Mouse (Mus musculus) G1E (cell line): ENCODE data around the gene Dyrk1a. TPM values are rescaled to one million over a fixed set of nuclear protein-coding genes. Genes with fewer than 3 reads are reported as not detected.

Experiments
- ATAC-seq: 2 replicates; pipeline ENCODE4 v1.8.0; 2016; ENCODE audit warnings: mild to moderate bottlenecking; ENCODE audit not compliant: insufficient number of reproducible peaks, poor library complexity, low FRiP score, severe bottlenecking; ENCODE audit errors: extremely low read depth
- DNase-seq: peaks from one replicate; pipeline ENCODE4 v3.0.0; 2012; ENCODE audit warnings: low spot score
- H3K27me3 ChIP-seq: 2 replicates; pipeline ENCODE4 v1.6.1; 2012; ENCODE audit warnings: mild to moderate bottlenecking, low read length, inconsistent platforms; ENCODE audit not compliant: insufficient read depth
- H3K36me3 ChIP-seq: replicated peaks from 2 replicates; pipeline ENCODE3; 2012; ENCODE audit warnings: mild to moderate bottlenecking, inconsistent platforms
- H3K4me1 ChIP-seq: 2 replicates; pipeline ENCODE4 v1.6.1; 2012; ENCODE audit warnings: low read depth, low read length, inconsistent platforms, mixed read lengths; ENCODE audit not compliant: insufficient read depth
- H3K4me3 ChIP-seq: 2 replicates; pipeline ENCODE4 v1.5.1; 2012; ENCODE audit warnings: low read depth, mild to moderate bottlenecking, inconsistent platforms, low read length, moderate library complexity, mixed read lengths
- H3K9me3 ChIP-seq: replicated peaks from 2 replicates; pipeline ENCODE4 v1.6.1; 2012; ENCODE audit warnings: inconsistent platforms
- CTCF ChIP-seq: IDR thresholded peaks from 2 replicates; pipeline ENCODE4 v1.5.1; 2012; ENCODE audit warnings: low read depth, low read length, inconsistent platforms, mixed read lengths
- GATA1 ChIP-seq: IDR thresholded peaks from 2 replicates; pipeline ENCODE4 v1.6.1; 2012; ENCODE audit warnings: borderline replicate concordance, low read length, inconsistent platforms, mixed read lengths
- GATA2 ChIP-seq: IDR thresholded peaks from 2 replicates; pipeline ENCODE4 v1.6.1; 2012; ENCODE audit warnings: low read depth, low read length, inconsistent platforms, borderline replicate concordance
- POLR2AphosphoS5 ChIP-seq: IDR thresholded peaks from 2 replicates; pipeline ENCODE4 v1.6.1; 2012; ENCODE audit warnings: low read depth, low read length, inconsistent platforms; ENCODE audit not compliant: insufficient replicate concordance
- TAL1 ChIP-seq: conservative IDR thresholded peaks from 2 replicates; pipeline ENCODE4 v1.6.1; 2012; ENCODE audit warnings: low read depth, low read length, inconsistent platforms, mixed read lengths
- polyA plus RNA-seq: library from polyadenylated mRNA; stranded (reverse); fragments of >175 nt; gene quantifications from 2 replicates; pipeline ENCODE4 v1.2.3, GENCODE M21; 2012
- total RNA-seq, 2 experiments: library from RNA; stranded (forward) in 1 of 2; stranded (reverse) in 1 of 2; fragments of 200-1000 nt in 1 of 2; fragments of >200 nt in 1 of 2; fragmentation: Nextera tagmentation in 1 of 2; gene quantifications; 2 replicates each; pipeline ENCODE4 v1.2.3; 2014 to 2017

Gene Dyrk1a
- total and polyA plus RNA-seq, 3 experiments = 14.5 to 106 (median 67.3) TPM

DNA sequence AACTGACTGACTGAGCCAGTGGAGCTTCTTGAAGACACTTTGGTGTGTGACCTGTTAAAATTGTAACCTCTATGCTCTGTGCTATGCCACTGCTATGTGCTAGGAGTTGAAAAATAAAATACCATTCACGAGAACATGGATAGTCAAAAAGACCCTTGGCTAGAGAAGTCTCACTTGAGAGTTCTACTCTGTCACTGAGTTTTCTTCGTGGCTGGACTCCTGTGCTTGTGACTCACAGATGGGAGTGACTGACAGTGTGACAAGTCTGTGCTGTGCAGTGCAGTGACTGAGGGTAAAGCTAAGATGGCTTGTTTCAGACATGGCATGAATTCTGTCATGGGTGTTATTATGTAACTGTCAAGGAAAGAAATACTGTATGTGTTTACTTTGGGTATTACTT is 2.6 kb downstream of the Dyrk1a start:
- Histone ChIP-seq H3K4me1 (peaks cover 58% of the 10 kb centered on the region), H3K9me3 (no peaks in the 10 kb centered on the region), H3K36me3 (peaks cover 37% of the 10 kb centered on the region), H3K4me3 (no peak overlapping the region; the same call in 1 of the 2 replicates), H3K27me3 (no peaks in the 10 kb centered on the region)
- DNase-seq = no peak
- ATAC-seq = no peak
- TF ChIP-seq GATA2 = no peak
- no peak for TF ChIP-seq GATA1
- no peak for TF ChIP-seq POLR2AphosphoS5
- TF ChIP-seq CTCF = no peak
- no peak for TF ChIP-seq TAL1

DNA sequence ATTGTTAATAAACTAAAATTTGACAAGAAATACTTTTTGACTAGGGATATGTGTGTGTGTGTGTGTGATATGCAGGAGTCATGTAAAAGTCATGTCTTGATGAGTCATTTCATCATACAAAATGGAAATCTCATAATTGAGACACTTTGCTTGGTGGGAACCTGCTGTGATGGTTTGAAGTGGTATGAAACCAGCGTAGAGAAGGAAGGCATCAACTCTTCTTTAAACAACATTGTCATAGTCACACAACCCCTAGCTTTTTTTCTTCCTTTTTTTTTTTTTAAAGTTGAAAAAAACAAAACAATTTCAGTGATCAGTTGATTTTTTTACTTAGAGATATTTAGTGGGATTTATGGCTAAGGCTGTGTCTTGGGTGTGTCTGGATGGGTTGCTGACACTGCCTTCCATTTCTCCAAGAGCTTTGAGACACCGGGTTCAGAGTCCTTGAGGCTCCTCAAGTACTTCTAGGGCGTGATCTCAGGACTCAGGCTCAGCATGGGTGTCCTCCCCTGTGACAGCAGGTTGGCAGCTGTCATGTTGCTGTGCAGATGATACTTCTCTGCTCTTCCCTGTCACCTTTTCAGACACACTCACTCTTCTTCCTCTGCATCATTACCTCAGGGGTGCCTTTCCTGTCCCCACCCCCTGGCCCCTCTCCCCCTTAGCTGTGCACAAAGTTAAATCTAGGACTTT is 4.4 kb downstream of the Dyrk1a start:
- ATAC-seq = no peak
- no peaks in the 10 kb centered on the region for H3K9me3 ChIP-seq
- no peak overlapping the region for H3K4me3 ChIP-seq
- H3K27me3 ChIP-seq = no peaks in the 10 kb centered on the region
- DNase-seq = no peak
- H3K36me3 ChIP-seq = peaks cover 48% of the 10 kb centered on the region
- no peak for TF ChIP-seq GATA1
- TF ChIP-seq TAL1 = no peak
- no peak for TF ChIP-seq GATA2
- peaks cover 67% of the 10 kb centered on the region for H3K4me1 ChIP-seq

DNA sequence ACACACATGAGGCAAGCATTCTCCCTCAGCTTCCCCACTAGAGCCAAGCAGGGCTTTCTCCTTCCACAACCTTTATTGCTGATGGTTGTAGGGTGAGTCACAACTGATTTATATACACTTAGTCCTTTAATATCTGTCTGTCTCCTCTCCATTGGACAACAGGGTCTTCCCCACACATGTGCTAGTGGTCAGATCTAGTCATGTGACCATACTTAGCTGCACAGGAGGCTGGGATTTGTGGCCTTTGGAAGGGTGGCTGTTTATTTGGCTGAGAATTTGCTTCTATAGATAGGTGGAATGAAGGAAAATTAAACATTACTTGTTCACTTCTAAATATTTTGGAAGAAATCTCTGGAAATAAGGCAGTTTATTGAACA is 4.9 kb downstream of the Dyrk1a start:
- peaks cover 73% of the 10 kb centered on the region for H3K4me1 ChIP-seq
- ATAC-seq (no peak), DNase-seq (no peak)
- no peaks in the 10 kb centered on the region for H3K9me3 ChIP-seq
- H3K36me3 ChIP-seq = peaks cover 53% of the 10 kb centered on the region
- TF ChIP-seq GATA2 (no peak), POLR2AphosphoS5 (no peak), CTCF (no peak), TAL1 (no peak), GATA1 (no peak)
- no peak overlapping the region for H3K4me3 ChIP-seq
- H3K27me3 ChIP-seq = no peaks in the 10 kb centered on the region

DNA sequence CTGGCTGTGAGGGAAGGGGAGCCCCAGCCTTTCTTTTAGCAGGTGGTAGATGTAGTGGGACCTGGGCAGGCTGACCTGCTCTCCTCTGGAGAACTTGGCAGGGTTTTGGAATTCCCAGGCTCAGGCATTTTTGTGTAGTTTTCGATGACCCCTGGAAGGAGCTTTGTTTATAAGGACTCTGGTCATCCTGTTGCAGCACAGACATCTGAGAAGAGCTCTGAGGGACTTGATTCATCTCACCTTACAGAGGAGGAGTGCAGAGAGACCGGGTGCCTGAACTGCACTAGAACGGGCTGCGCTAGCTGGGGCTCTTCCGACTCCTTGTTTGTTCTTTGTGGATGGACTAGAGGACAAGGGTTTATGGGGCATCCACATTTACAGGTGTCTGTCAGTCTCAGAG is 5.9 kb downstream of the Dyrk1a start:
- ATAC-seq (no peak), DNase-seq (no peak)
- no peaks in the 10 kb centered on the region for H3K9me3 ChIP-seq
- H3K27me3 ChIP-seq = no peaks in the 10 kb centered on the region
- no peak for TF ChIP-seq POLR2AphosphoS5
- TF ChIP-seq GATA1 = no peak
- TF ChIP-seq TAL1 = no peak
- TF ChIP-seq CTCF = no peak
- no peak for TF ChIP-seq GATA2
- H3K4me3 ChIP-seq = no peak overlapping the region
- peaks cover 80% of the 10 kb centered on the region for H3K4me1 ChIP-seq
- H3K36me3 ChIP-seq = peaks cover 59% of the 10 kb centered on the region

DNA sequence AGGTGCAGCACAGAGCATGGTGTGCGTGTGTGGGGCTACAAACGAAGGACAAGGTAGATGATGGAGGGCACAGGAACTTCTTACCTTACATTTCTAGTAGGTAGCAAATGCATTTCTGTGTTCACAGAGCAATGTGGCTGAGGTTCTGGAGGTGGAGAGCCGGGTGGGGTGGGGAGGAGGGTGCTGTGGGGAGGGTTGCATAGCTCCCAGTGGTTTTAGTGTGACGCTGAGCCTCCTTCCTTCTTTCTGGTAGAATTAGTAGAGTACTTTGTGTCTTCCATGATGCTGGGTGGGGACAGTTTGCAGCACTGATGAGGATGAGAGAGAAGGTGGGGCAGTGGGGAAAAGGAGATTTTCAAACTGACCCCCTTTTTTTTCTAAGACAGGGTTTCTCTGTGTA is 9.5 kb downstream of the Dyrk1a start:
- Histone ChIP-seq H3K4me1 (peaks cover 72% of the 10 kb centered on the region), H3K36me3 (peaks cover 64% of the 10 kb centered on the region), H3K4me3 (no peak overlapping the region), H3K9me3 (no peaks in the 10 kb centered on the region), H3K27me3 (no peaks in the 10 kb centered on the region)
- TF ChIP-seq GATA1 (no peak), POLR2AphosphoS5 (no peak), TAL1 (no peak), GATA2 (no peak), CTCF (no peak)
- no peak for ATAC-seq
- no peak for DNase-seq

DNA sequence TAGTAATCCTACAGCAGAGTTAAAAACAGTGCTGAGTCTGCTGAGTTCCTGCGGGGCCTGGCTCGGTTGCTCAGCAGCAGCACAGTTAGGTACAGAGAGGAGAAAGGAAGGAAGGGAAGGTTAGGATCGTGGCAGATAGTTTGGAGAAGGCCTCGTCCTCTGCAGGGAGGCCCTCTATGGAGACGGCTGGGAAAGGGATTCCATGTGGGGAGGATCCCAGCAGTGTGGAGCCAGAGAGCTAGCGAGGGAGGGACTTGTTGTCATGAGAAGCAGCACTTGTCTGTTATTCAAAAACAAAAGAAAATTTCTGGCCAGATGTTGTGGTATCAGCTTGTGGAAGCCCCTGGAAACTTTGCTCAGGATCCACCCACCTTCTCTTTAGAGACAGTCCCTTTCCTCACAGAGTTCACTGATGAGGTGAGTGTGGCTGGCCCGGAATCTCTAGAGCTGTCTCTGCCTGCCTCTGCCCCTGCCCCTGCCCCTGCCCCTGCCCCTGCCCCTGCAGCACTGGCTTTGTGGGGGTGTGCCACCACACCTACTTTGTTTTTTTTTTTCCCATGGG is 11.1 kb downstream of the Dyrk1a start:
- no peaks in the 10 kb centered on the region for H3K9me3 ChIP-seq
- peaks cover 70% of the 10 kb centered on the region for H3K4me1 ChIP-seq
- ATAC-seq = no peak
- TF ChIP-seq CTCF (no peak), GATA2 (no peak), TAL1 (no peak), GATA1 (no peak), POLR2AphosphoS5 (no peak)
- peaks cover 61% of the 10 kb centered on the region for H3K36me3 ChIP-seq
- no peak for DNase-seq
- no peaks in the 10 kb centered on the region for H3K27me3 ChIP-seq
- H3K4me3 ChIP-seq = no peak overlapping the region
